In genomic region chr9:92298288-92298687, GRCm38 (mm10) we compare ENCODE assay signal across 28 mouse cellular contexts. TPM values are rescaled to one million over a fixed set of nuclear protein-coding genes. Genes with fewer than 3 reads are reported as not detected.
"Had no signal": no experiment of that assay in that cellular context is flagged by ENCODE, and none has a peak within 500 bp of the region (broad histone marks: within the 10 kb centered on the region; RNA-seq: fewer than 3 reads in every experiment).

No protein-coding gene starts in this region.

- H3K4me2 ChIP-seq: limb, embryonic 12.5 days; limb, embryonic 15.5 days; liver, embryonic 11.5 days; lung, embryonic 14.5 days; midbrain, embryonic 12.5 days; midbrain, embryonic 15.5 days; neural tube, embryonic 12.5 days; neural tube, embryonic 15.5 days had no signal

- H3K27me3 ChIP-seq: limb, embryonic 12.5 days; limb, embryonic 15.5 days; midbrain, embryonic 12.5 days; midbrain, embryonic 15.5 days; neural tube, embryonic 12.5 days; neural tube, embryonic 15.5 days had no signal

- H3K27ac ChIP-seq: left cerebral cortex, adult 2 months; limb, embryonic 12.5 days; limb, embryonic 15.5 days; liver, embryonic 14.5 days; macrophage; midbrain, embryonic 12.5 days; midbrain, embryonic 15.5 days; neural tube, embryonic 12.5 days; neural tube, embryonic 15.5 days; stomach, postnatal 0 days had no signal

- H3K4me1 ChIP-seq: limb, embryonic 12.5 days; limb, embryonic 15.5 days; midbrain, embryonic 12.5 days; midbrain, embryonic 15.5 days; neural tube, embryonic 12.5 days; neural tube, embryonic 15.5 days had no signal

- H3K36me3 ChIP-seq: limb, embryonic 12.5 days; limb, embryonic 15.5 days; midbrain, embryonic 12.5 days; midbrain, embryonic 15.5 days; neural tube, embryonic 12.5 days; neural tube, embryonic 15.5 days had no signal

- H3K9ac ChIP-seq: limb, embryonic 12.5 days; limb, embryonic 15.5 days; liver, embryonic 14.5 days; liver, postnatal 0 days; lung, embryonic 14.5 days; midbrain, embryonic 12.5 days; midbrain, embryonic 15.5 days; neural tube, embryonic 12.5 days; neural tube, embryonic 15.5 days had no signal

- ATAC-seq: liver, postnatal 0 days; lung, postnatal 0 days; midbrain, embryonic 15.5 days had no signal

- H3K9me3 ChIP-seq: limb, embryonic 12.5 days; limb, embryonic 15.5 days; midbrain, embryonic 12.5 days; midbrain, embryonic 15.5 days; neural tube, embryonic 12.5 days; neural tube, embryonic 15.5 days had no signal

- H3K4me3 ChIP-seq: left cerebral cortex, adult 2 months; limb, embryonic 12.5 days; limb, embryonic 15.5 days; midbrain, embryonic 12.5 days; midbrain, embryonic 15.5 days; neural tube, embryonic 12.5 days; neural tube, embryonic 15.5 days had no signal

- DNase-seq: kidney, postnatal 36 days; layer of hippocampus, postnatal 36 days; left cerebral cortex, postnatal 4 days; liver, postnatal 0 days; lung, embryonic 14.5 days; right cerebral cortex, adult 18-20 months; right cerebral cortex, postnatal 14 days; right cerebral cortex, postnatal 4 days; thymus, adult 2 months; thymus, postnatal 14 days; thymus, postnatal 4 days had no signal

RNA-seq across cellular contexts. Expression of gene 1700057G04Rik, which starts 10.9 kb away (rescaled TPM):
- total RNA-seq: layer of hippocampus, adult 8-10 months; layer of hippocampus, postnatal 10 days; layer of hippocampus, postnatal 36 days; left cerebral cortex, adult 2 months; left cerebral cortex, postnatal 14 days; left cerebral cortex, postnatal 4 days; megakaryocyte, adult 5-6 weeks had no signal
- polyA plus RNA-seq: limb, embryonic 12.5 days; limb, embryonic 15.5 days; liver, embryonic 11.5 days; liver, embryonic 14.5 days; liver, postnatal 0 days; lung, embryonic 14.5 days; lung, postnatal 0 days; macrophage; midbrain, embryonic 12.5 days; midbrain, embryonic 15.5 days; neural tube, embryonic 12.5 days; neural tube, embryonic 15.5 days; stomach, embryonic 14.5 days; stomach, postnatal 0 days; thymus, adult 2 months had no signal

RNA-seq across cellular contexts. Expression of gene Plscr2, which starts 22.9 kb away (rescaled TPM):
- total RNA-seq: megakaryocyte, adult 5-6 weeks had no signal
- polyA plus RNA-seq: macrophage had no signal
